Mouse (Mus musculus) limb, embryonic 15.5 days (tissue): ENCODE data around the gene Sgms1. TPM values are rescaled to one million over a fixed set of nuclear protein-coding genes. Genes with fewer than 3 reads are reported as not detected.
A peak's percentile ranks its signal among the peaks of the same experiment; 100 is the strongest.

ENCODE experiments used
- ATAC-seq: fragments of 200-750 bp; cut with Nextera tagmentation; 2 replicates; pipeline ENCODE4 v1.8.0; 2017; ENCODE audit warnings: low read depth, moderate TSS enrichment; ENCODE audit not compliant: insufficient number of reproducible peaks, low FRiP score, low TSS enrichment
- H3K27ac ChIP-seq: fragments of 300-500 bp; sonication (generic); 2 replicates; pipeline ENCODE4 v1.5.1; 2015; ENCODE audit warnings: moderate library complexity, mild to moderate bottlenecking, inconsistent platforms
- H3K27me3 ChIP-seq: fragments of 300-500 bp; sonication (generic); 2 replicates; pipeline ENCODE4 v1.6.1; 2015; ENCODE audit warnings: inconsistent platforms
- H3K36me3 ChIP-seq: fragments of 300-500 bp; sonication (generic); 2 replicates; pipeline ENCODE4 v1.6.1; 2015; ENCODE audit warnings: inconsistent platforms
- H3K4me1 ChIP-seq: fragments of 300-500 bp; sonication (generic); 2 replicates; pipeline ENCODE4 v1.6.1; 2015; ENCODE audit warnings: inconsistent platforms
- H3K4me2 ChIP-seq: fragments of 300-500 bp; sonication (generic); 2 replicates; pipeline ENCODE4 v1.6.1; 2015; ENCODE audit warnings: mild to moderate bottlenecking, inconsistent platforms
- H3K4me3 ChIP-seq: fragments of 300-500 bp; sonication (generic); 2 replicates; pipeline ENCODE4 v1.5.1; 2015; ENCODE audit warnings: mild to moderate bottlenecking, inconsistent platforms
- H3K9ac ChIP-seq: fragments of 300-500 bp; sonication (generic); 2 replicates; pipeline ENCODE4 v1.6.1; 2015; ENCODE audit warnings: inconsistent platforms
- H3K9me3 ChIP-seq: fragments of 300-500 bp; sonication (generic); 2 replicates; pipeline ENCODE4 v1.6.1; 2016; ENCODE audit warnings: inconsistent platforms
- WGBS: fragments of 180-500 bp; shearing (Covaris S2); methylation state at CpG from one replicate; pipeline ENCODE4 v1.1.7; 2015; 5-methylcytosine and 5-hydroxymethylcytosine counted together
- polyA plus RNA-seq: library from polyadenylated mRNA; unstranded; fragments of >200 nt; fragmentation: Nextera tagmentation; extraction: Ambion mirVana; gene quantifications from 2 replicates; pipeline ENCODE4 v1.2.1, GENCODE M21; 2015

Sgms1 gene
- polyA plus RNA-seq, 1 experiment from 2014 or later, result 45.6 TPM

GRCm38 (mm10) chr19:32239925-32240324, 149.6 kb downstream of the Sgms1 start:
- no peak overlapping the region for H3K4me2 ChIP-seq
- no peaks in the 10 kb centered on the region for H3K36me3 ChIP-seq
- H3K9ac ChIP-seq, result no peak overlapping the region
- no peak overlapping the region for H3K27ac ChIP-seq
- no peak overlapping the region for H3K4me3 ChIP-seq
- H3K9me3 ChIP-seq, result no peaks in the 10 kb centered on the region
- 86% methylated on average over 4 of the region's 4 CpGs for WGBS
- no peaks in the 10 kb centered on the region; the same call in 1 of the 2 replicates for H3K4me1 ChIP-seq
- H3K27me3 ChIP-seq, result no peaks in the 10 kb centered on the region
- ATAC-seq, result no peak

- Histone ChIP-seq H3K4me3 (no peak overlapping the region), H3K9me3 (no peaks in the 10 kb centered on the region), H3K27me3 (no peaks in the 10 kb centered on the region), H3K4me1 (peaks cover 3% of the 10 kb centered on the region; the same call in 1 of the 2 replicates), H3K27ac (no peak overlapping the region), H3K4me2 (no peak overlapping the region), H3K36me3 (no peaks in the 10 kb centered on the region), H3K9ac (no peak overlapping the region)
- 80% methylated on average over 5 of the region's 6 CpGs for WGBS
- no peak for ATAC-seq
Measured at GRCm38 (mm10) chr19:32239459-32239792, 150.1 kb downstream of the Sgms1 start.

GRCm38 (mm10) chr19:32238722-32239458, 150.6 kb downstream of the Sgms1 start:
- 77% methylated on average over 11 of the region's 11 CpGs for WGBS
- Histone ChIP-seq H3K27ac (no peak overlapping the region), H3K36me3 (no peaks in the 10 kb centered on the region)

GRCm38 (mm10) chr19:32237685-32238084, 151.8 kb downstream of the Sgms1 start:
- Histone ChIP-seq H3K27me3 (no peaks in the 10 kb centered on the region), H3K4me3 (no peak overlapping the region), H3K9me3 (no peaks in the 10 kb centered on the region), H3K4me1 (peaks cover 3% of the 10 kb centered on the region; the same call in 1 of the 2 replicates), H3K9ac (no peak overlapping the region), H3K27ac (no peak overlapping the region), H3K4me2 (no peak overlapping the region), H3K36me3 (no peaks in the 10 kb centered on the region)
- 55% methylated on average over 5 of the region's 5 CpGs for WGBS
- ATAC-seq, result no peak

More at GRCm38 (mm10) chr19:32238722-32239458, 150.6 kb downstream of the Sgms1 start:
- Histone ChIP-seq H3K27me3 (no peaks in the 10 kb centered on the region), H3K4me2 (no peak overlapping the region), H3K4me1 (peaks cover 3% of the 10 kb centered on the region; the same call in 1 of the 2 replicates), H3K9me3 (no peaks in the 10 kb centered on the region), H3K4me3 (no peak overlapping the region), H3K9ac (no peak overlapping the region)
- no peak for ATAC-seq

GRCm38 (mm10) chr19:32237173-32237583, 152.3 kb downstream of the Sgms1 start:
- WGBS, result 91% methylated on average over 3 of the region's 3 CpGs
- Histone ChIP-seq H3K27ac (no peak overlapping the region), H3K9me3 (no peaks in the 10 kb centered on the region), H3K4me2 (no peak overlapping the region), H3K27me3 (no peaks in the 10 kb centered on the region), H3K4me1 (peaks cover 3% of the 10 kb centered on the region; the same call in 1 of the 2 replicates), H3K9ac (no peak overlapping the region), H3K4me3 (no peak overlapping the region), H3K36me3 (no peaks in the 10 kb centered on the region)
- no peak for ATAC-seq

GRCm38 (mm10) chr19:32234717-32235434, 154.6 kb downstream of the Sgms1 start:
- Histone ChIP-seq H3K27ac (no peak overlapping the region; the same call in 1 of the 2 replicates), H3K27me3 (no peaks in the 10 kb centered on the region), H3K4me2 (no peak overlapping the region), H3K9ac (no peak overlapping the region), H3K4me1 (peaks cover 14% of the 10 kb centered on the region; the same call in 1 of the 2 replicates), H3K9me3 (no peaks in the 10 kb centered on the region), H3K36me3 (no peaks in the 10 kb centered on the region), H3K4me3 (no peak overlapping the region)
- WGBS, result 32% methylated on average over 6 of the region's 6 CpGs
- ATAC-seq, result no peak

GRCm38 (mm10) chr19:32231292-32231691, 158.2 kb downstream of the Sgms1 start:
- Histone ChIP-seq H3K4me3 (no peak overlapping the region), H3K9me3 (no peaks in the 10 kb centered on the region), H3K36me3 (no peaks in the 10 kb centered on the region), H3K27me3 (no peaks in the 10 kb centered on the region), H3K27ac (peak overlapping the region; percentile 29; the same call in 1 of the 2 replicates), H3K4me1 (peaks cover 14% of the 10 kb centered on the region; the same call in 1 of the 2 replicates), H3K9ac (no peak overlapping the region), H3K4me2 (no peak overlapping the region)
- 60% methylated on average over 10 of the region's 10 CpGs for WGBS
- no peak for ATAC-seq

GRCm38 (mm10) chr19:32230798-32231197, 158.7 kb downstream of the Sgms1 start:
- WGBS, result 30% methylated on average over 5 of the region's 5 CpGs

GRCm38 (mm10) chr19:32230301-32230700, 159.2 kb downstream of the Sgms1 start:
- no peaks in the 10 kb centered on the region for H3K9me3 ChIP-seq
- no peak overlapping the region for H3K9ac ChIP-seq
- no peaks in the 10 kb centered on the region for H3K36me3 ChIP-seq
- ATAC-seq, result no peak
- H3K27me3 ChIP-seq, result no peaks in the 10 kb centered on the region
- no peak overlapping the region for H3K4me3 ChIP-seq
- WGBS, result 82% methylated on average over 5 of the region's 5 CpGs
- peaks cover 14% of the 10 kb centered on the region; the same call in 1 of the 2 replicates for H3K4me1 ChIP-seq
- H3K4me2 ChIP-seq, result no peak overlapping the region
- H3K27ac ChIP-seq, result no peak overlapping the region; the same call in 1 of the 2 replicates

More at GRCm38 (mm10) chr19:32230798-32231197, 158.7 kb downstream of the Sgms1 start:
- Histone ChIP-seq H3K27ac (peak overlapping the region; percentile 12; the same call in 1 of the 2 replicates), H3K36me3 (no peaks in the 10 kb centered on the region), H3K9ac (no peak overlapping the region), H3K4me2 (no peak overlapping the region), H3K4me3 (no peak overlapping the region), H3K27me3 (no peaks in the 10 kb centered on the region), H3K4me1 (peaks cover 14% of the 10 kb centered on the region; the same call in 1 of the 2 replicates), H3K9me3 (no peaks in the 10 kb centered on the region)
- ATAC-seq, result no peak

GRCm38 (mm10) chr19:32229776-32230175, 159.7 kb downstream of the Sgms1 start:
- no peaks in the 10 kb centered on the region for H3K27me3 ChIP-seq
- no peak overlapping the region for H3K4me2 ChIP-seq
- ATAC-seq, result no peak
- H3K36me3 ChIP-seq, result no peaks in the 10 kb centered on the region
- 86% methylated on average over 5 of the region's 5 CpGs for WGBS
- no peak overlapping the region for H3K9ac ChIP-seq
- H3K27ac ChIP-seq, result no peak overlapping the region
- H3K9me3 ChIP-seq, result no peaks in the 10 kb centered on the region
- H3K4me1 ChIP-seq, result peaks cover 14% of the 10 kb centered on the region; the same call in 1 of the 2 replicates
- H3K4me3 ChIP-seq, result no peak overlapping the region

- H3K27ac ChIP-seq, result no peak overlapping the region
- 0 out of 2 replicates have a peak, but pooled peaks cover 6% of the 10 kb centered on the region for H3K36me3 ChIP-seq
- no peak for ATAC-seq
- H3K9ac ChIP-seq, result no peak overlapping the region
- 79% methylated on average over 2 of the region's 2 CpGs for WGBS
- no peak overlapping the region for H3K4me3 ChIP-seq
- no peaks in the 10 kb centered on the region for H3K27me3 ChIP-seq
- no peak overlapping the region for H3K4me2 ChIP-seq
- peaks cover 12% of the 10 kb centered on the region; the same call in 1 of the 2 replicates for H3K4me1 ChIP-seq
- H3K9me3 ChIP-seq, result no peaks in the 10 kb centered on the region
Measured at GRCm38 (mm10) chr19:32227175-32227574, 162.3 kb downstream of the Sgms1 start.

GRCm38 (mm10) chr19:32225097-32225490, 164.4 kb downstream of the Sgms1 start:
- Histone ChIP-seq H3K4me2 (no peak overlapping the region), H3K9ac (no peak overlapping the region), H3K27ac (no peak overlapping the region; the same call in 1 of the 2 replicates), H3K36me3 (0 out of 2 replicates have a peak, but pooled peaks cover 6% of the 10 kb centered on the region), H3K4me3 (no peak overlapping the region), H3K27me3 (no peaks in the 10 kb centered on the region), H3K9me3 (no peaks in the 10 kb centered on the region), H3K4me1 (no peaks in the 10 kb centered on the region)
- no peak for ATAC-seq
- WGBS, result 78% methylated on average over 9 of the region's 9 CpGs
